Mouse (Mus musculus) embryonic facial prominence, embryonic 14.5 days (tissue): ENCODE results near the gene Mettl26. TPM values are rescaled to one million over a fixed set of nuclear protein-coding genes. Genes with fewer than 3 reads are reported as not detected.
"Not testable (repeated sequence)": the region's sequence is repeated elsewhere in the genome, so short reads cannot be mapped to it uniquely, and the experiment has no call there.

ENCODE experiments used
- ATAC-seq: fragments of 200-750 bp; cut with Nextera tagmentation; 2 replicates; pipeline ENCODE4 v1.8.0; 2017; ENCODE audit warnings: low read depth, moderate number of reproducible peaks, moderate TSS enrichment
- DNase-seq: peaks from one replicate; pipeline ENCODE4 v3.0.0-alpha.2; 2015; ENCODE audit warnings: low spot score
- H3K27ac ChIP-seq: fragments of 300-500 bp; sonication (generic); replicated peaks from 2 replicates; pipeline ENCODE4 v1.5.1; 2014; ENCODE audit warnings: low read depth, mild to moderate bottlenecking, low read length, moderate library complexity
- H3K27me3 ChIP-seq: fragments of 300-500 bp; sonication (generic); replicated peaks from 2 replicates; pipeline ENCODE4 v1.6.1; 2014; ENCODE audit warnings: low read length; ENCODE audit not compliant: control insufficient read depth, insufficient read depth
- H3K36me3 ChIP-seq: fragments of 300-500 bp; sonication (generic); 2 replicates; pipeline ENCODE4 v1.6.1; 2014; ENCODE audit warnings: low read length, mixed read lengths; ENCODE audit not compliant: control insufficient read depth, insufficient read depth
- H3K4me1 ChIP-seq: fragments of 300-500 bp; sonication (generic); 2 replicates; pipeline ENCODE4 v1.6.1; 2014; ENCODE audit warnings: antibody characterized with exemption, low read length; ENCODE audit not compliant: control insufficient read depth, insufficient read depth
- H3K4me2 ChIP-seq: fragments of 300-500 bp; sonication (generic); 2 replicates; pipeline ENCODE4 v1.6.1; 2014; ENCODE audit warnings: low read depth, mild to moderate bottlenecking, low read length, moderate library complexity, mixed read lengths
- H3K4me3 ChIP-seq: fragments of 300-500 bp; sonication (generic); 2 replicates; pipeline ENCODE4 v1.5.1; 2014; ENCODE audit warnings: low read depth, mild to moderate bottlenecking, low read length
- H3K9ac ChIP-seq: fragments of 300-500 bp; sonication (generic); 2 replicates; pipeline ENCODE4 v1.6.1; 2014; ENCODE audit warnings: low read depth, mild to moderate bottlenecking, low read length, moderate library complexity, mixed read lengths
- H3K9me3 ChIP-seq: fragments of 300-500 bp; sonication (generic); 2 replicates; pipeline ENCODE4 v1.6.1; 2016; ENCODE audit warnings: low read length; ENCODE audit not compliant: control insufficient read depth
- WGBS: fragments of 180-500 bp; shearing (Covaris S2); extraction: QIAGEN DNeasy Blood & Tissue Kit; methylation state at CpG from one replicate; pipeline ENCODE4 v1.1.7; 2014; 5-methylcytosine and 5-hydroxymethylcytosine counted together
- polyA plus RNA-seq: library from polyadenylated mRNA; unstranded; fragments of >200 nt; fragmentation: Nextera tagmentation; extraction: Ambion mirVana; gene quantifications from 2 replicates; pipeline ENCODE4 v1.2.1, GENCODE M21; 2014

Mettl26 gene
- polyA plus RNA-seq, 1 experiment from 2014 or later = 40.6 TPM

- Histone ChIP-seq H3K36me3 (no peaks in the 10 kb centered on the region), H3K9ac (no peak overlapping the region), H3K27ac (no peak overlapping the region), H3K4me2 (no peak overlapping the region), H3K4me3 (no peak overlapping the region), H3K9me3 (no peaks in the 10 kb centered on the region), H3K4me1 (peaks cover 6% of the 10 kb centered on the region; the same call in 1 of the 2 replicates), H3K27me3 (no peaks in the 10 kb centered on the region)
- no peak for DNase-seq
- no peak for ATAC-seq
- WGBS = 84% methylated on average over 8 of the region's 8 CpGs
Measured at GRCm38 (mm10) chr17:25869498-25869897, 5.4 kb upstream of the Mettl26 start.

GRCm38 (mm10) chr17:25869954-25870353 lies 4.9 kb upstream of the Mettl26 start:
- Histone ChIP-seq H3K27me3 (no peaks in the 10 kb centered on the region), H3K9ac (no peak overlapping the region), H3K4me3 (no peak overlapping the region), H3K4me1 (peaks cover 6% of the 10 kb centered on the region; the same call in 1 of the 2 replicates), H3K4me2 (no peak overlapping the region), H3K36me3 (no peaks in the 10 kb centered on the region), H3K27ac (no peak overlapping the region), H3K9me3 (no peaks in the 10 kb centered on the region)
- 87% methylated on average over 2 of the region's 2 CpGs for WGBS
- ATAC-seq = no peak
- DNase-seq = no peak

- H3K27ac ChIP-seq, H3K9ac ChIP-seq, H3K27me3 ChIP-seq, DNase-seq, H3K36me3 ChIP-seq, H3K9me3 ChIP-seq, H3K4me2 ChIP-seq, H3K4me3 ChIP-seq, ATAC-seq: not testable (repeated sequence)
- H3K4me1 ChIP-seq = peaks cover 13% of the 10 kb centered on the region
Measured at GRCm38 (mm10) chr17:25871566-25871965, 3.3 kb upstream of the Mettl26 start.

- no peaks in the 10 kb centered on the region for H3K9me3 ChIP-seq
- H3K9ac ChIP-seq = no peak overlapping the region
- H3K27me3 ChIP-seq = no peaks in the 10 kb centered on the region
- H3K36me3 ChIP-seq = no peaks in the 10 kb centered on the region
- 81% methylated on average over 3 of the region's 3 CpGs for WGBS
- H3K4me3 ChIP-seq = no peak overlapping the region
- H3K4me1 ChIP-seq = peaks cover 10% of the 10 kb centered on the region
- no peak for ATAC-seq
- no peak for DNase-seq
- no peak overlapping the region for H3K27ac ChIP-seq
- H3K4me2 ChIP-seq = no peak overlapping the region
Measured at GRCm38 (mm10) chr17:25872676-25873075, 2.2 kb upstream of the Mettl26 start.

- no peak for ATAC-seq
- peak overlapping the region; percentile 85 for H3K4me2 ChIP-seq
- 69% methylated on average over 11 of the region's 11 CpGs for WGBS
- H3K4me3 ChIP-seq = peak overlapping the region; percentile 79
- no peak for DNase-seq
- no peak overlapping the region for H3K9ac ChIP-seq
- H3K36me3 ChIP-seq = peaks cover 7% of the 10 kb centered on the region
- H3K27me3 ChIP-seq = no peaks in the 10 kb centered on the region
- H3K9me3 ChIP-seq = no peaks in the 10 kb centered on the region
- no peak overlapping the region for H3K27ac ChIP-seq
- peaks cover 7% of the 10 kb centered on the region; the same call in 1 of the 2 replicates for H3K4me1 ChIP-seq
Measured at GRCm38 (mm10) chr17:25873405-25874147, 1.3 kb upstream of the Mettl26 start.

GRCm38 (mm10) chr17:25874148-25874720 lies 640 bp upstream of the Mettl26 start:
- H3K4me3 ChIP-seq = peak overlapping the region; percentile 79
- ATAC-seq = no peak
- no peak for DNase-seq
- H3K36me3 ChIP-seq = peaks cover 14% of the 10 kb centered on the region
- peak overlapping the region; percentile 85 for H3K4me2 ChIP-seq
- peak overlapping the region; percentile 94 for H3K27ac ChIP-seq
- H3K4me1 ChIP-seq = peaks cover 7% of the 10 kb centered on the region; the same call in 1 of the 2 replicates
- H3K27me3 ChIP-seq = no peaks in the 10 kb centered on the region
- H3K9ac ChIP-seq = peak overlapping the region; percentile 78
- 6% methylated on average over 14 of the region's 14 CpGs for WGBS
- H3K9me3 ChIP-seq = no peaks in the 10 kb centered on the region

- DNase-seq (peak; percentile 96), ATAC-seq (peak; percentile 96)
- Histone ChIP-seq H3K4me2 (peak overlapping the region; percentile 85), H3K36me3 (peaks cover 15% of the 10 kb centered on the region), H3K9ac (peak overlapping the region; percentile 78), H3K4me1 (peaks cover 7% of the 10 kb centered on the region; the same call in 1 of the 2 replicates), H3K27me3 (no peaks in the 10 kb centered on the region), H3K9me3 (no peaks in the 10 kb centered on the region), H3K27ac (peak overlapping the region; percentile 94), H3K4me3 (peak overlapping the region; percentile 79)
- 1% methylated on average over 44 of the region's 59 CpGs for WGBS
Measured at GRCm38 (mm10) chr17:25875171-25876136, 580 bp downstream of the Mettl26 start.

- WGBS = 56% methylated on average over 10 of the region's 10 CpGs
- H3K27ac ChIP-seq = no peak overlapping the region
- no peaks in the 10 kb centered on the region for H3K9me3 ChIP-seq
- ATAC-seq = no peak
- no peaks in the 10 kb centered on the region for H3K27me3 ChIP-seq
- H3K4me3 ChIP-seq = peak overlapping the region; percentile 79
- peak overlapping the region; percentile 85 for H3K4me2 ChIP-seq
- peak overlapping the region; percentile 78 for H3K9ac ChIP-seq
- H3K36me3 ChIP-seq = peaks cover 15% of the 10 kb centered on the region
- DNase-seq = no peak
- peaks cover 7% of the 10 kb centered on the region; the same call in 1 of the 2 replicates for H3K4me1 ChIP-seq
Measured at GRCm38 (mm10) chr17:25876347-25876915, 1.6 kb downstream of the Mettl26 start.
